Mouse (Mus musculus) right cerebral cortex, postnatal 25 days (tissue): ENCODE measurements at regions not wholly inside any gene's neighbourhood (a gene's known extent, or its start where the extent isn't known, plus 50 kb on each side); places are given as distances from the start of the nearest gene placed in this dataset.

ENCODE experiments used
- DNase-seq: peaks from one replicate; pipeline ENCODE4 v3.0.0; 2022

GRCm38 (mm10) chrX:39189417-39189816, 156.7 kb upstream of the Cypt15 start:
- peak; percentile 12 for DNase-seq

DNA sequence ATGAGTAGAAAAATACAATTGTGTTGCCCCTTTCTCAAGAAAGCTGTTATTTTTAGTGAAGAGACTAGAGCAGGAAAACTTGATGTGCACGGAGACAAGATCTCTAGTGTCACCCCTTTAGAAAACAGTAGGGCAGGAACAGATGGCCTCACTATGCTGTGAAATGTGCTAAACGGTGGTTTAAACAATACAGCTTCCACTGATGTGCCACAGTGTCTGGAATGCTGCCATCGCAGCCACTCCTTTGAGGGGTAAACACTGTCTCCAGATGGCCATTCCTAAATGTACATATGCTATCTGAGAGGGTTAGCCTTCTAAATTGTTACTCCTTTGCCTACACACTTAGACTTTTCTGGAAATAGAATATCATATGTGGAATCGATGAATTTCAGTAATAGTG, 116.4 kb upstream of the Cypt15 start:
- DNase-seq, result peak; percentile 9

DNA sequence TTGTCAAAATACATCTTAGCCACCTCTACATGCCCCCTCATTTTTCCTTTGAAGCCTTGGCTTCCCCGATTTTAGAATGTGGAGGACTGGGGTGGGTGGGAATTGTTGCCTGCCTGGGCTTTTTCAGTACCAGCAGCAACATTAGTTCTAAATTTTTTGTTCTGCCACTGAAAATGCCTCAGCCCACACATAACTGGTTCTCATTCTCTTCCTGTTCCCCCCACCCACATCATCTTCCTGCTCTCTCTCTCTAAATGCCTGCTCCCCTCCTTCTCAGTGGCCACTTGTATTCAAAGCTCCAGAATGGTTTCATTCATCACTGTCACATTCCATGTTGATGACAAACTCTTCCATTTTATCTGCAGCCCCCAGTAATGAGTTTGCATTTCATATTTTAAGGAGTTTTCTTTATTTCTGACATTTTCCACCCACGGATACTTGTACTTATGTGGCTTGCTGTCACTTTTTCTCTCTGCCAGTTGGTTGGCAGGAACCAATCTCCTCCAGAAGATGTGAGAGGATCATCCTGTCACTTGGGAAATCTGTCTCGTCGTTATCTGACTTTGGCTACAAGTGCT, 95.8 kb upstream of the Cypt15 start:
- DNase-seq, result peak; percentile 5
